Mouse (Mus musculus): ENCODE data around the gene Lrrc66. TPM values are rescaled to one million over a fixed set of nuclear protein-coding genes. Genes with fewer than 3 reads are reported as not detected.

Lrrc66 gene
- polyA plus RNA-seq, 1 experiment from 2014 or later: not detected

- Histone ChIP-seq H3K4me1 (no peaks in the 10 kb centered on the region), H3K36me3 (ENCODE audit: poor library complexity, severe bottlenecking) (no peaks in the 10 kb centered on the region), H3K9ac (no peak overlapping the region), H3K27me3 (no peaks in the 10 kb centered on the region), H3K4me2 (no peak overlapping the region), H3K27ac (no peak overlapping the region), H3K4me3 (no peak overlapping the region), H3K9me3 (replicated peaks) (no peaks in the 10 kb centered on the region; the same call in 1 of the 2 replicates)
- ATAC-seq: no peak; the same call in 1 of the 2 replicates
- 61% methylated on average over 7 of the region's 7 CpGs for WGBS
These were observed 55.6 kb downstream of the Lrrc66 start for GRCm38 (mm10) chr5:73576708-73577107.

- H3K27me3 ChIP-seq: no peaks in the 10 kb centered on the region
- no peaks in the 10 kb centered on the region for H3K4me1 ChIP-seq
- WGBS: 84% methylated on average over 4 of the region's 4 CpGs
- H3K36me3 ChIP-seq (ENCODE audit: poor library complexity, severe bottlenecking): no peaks in the 10 kb centered on the region
- no peak for ATAC-seq
- H3K27ac ChIP-seq: no peak overlapping the region
- no peak overlapping the region for H3K9ac ChIP-seq
- H3K9me3 ChIP-seq (replicated peaks): no peaks in the 10 kb centered on the region; the same call in 1 of the 2 replicates
- H3K4me2 ChIP-seq: no peak overlapping the region
- no peak overlapping the region for H3K4me3 ChIP-seq
These were observed 57.7 kb downstream of the Lrrc66 start for GRCm38 (mm10) chr5:73574616-73575015.

GRCm38 (mm10) chr5:73573789-73574188, 58.5 kb downstream of the Lrrc66 start:
- Histone ChIP-seq H3K9ac (no peak overlapping the region), H3K9me3 (replicated peaks) (no peaks in the 10 kb centered on the region; the same call in 1 of the 2 replicates), H3K4me3 (no peak overlapping the region), H3K4me2 (no peak overlapping the region), H3K36me3 (ENCODE audit: poor library complexity, severe bottlenecking) (no peaks in the 10 kb centered on the region), H3K27ac (no peak overlapping the region), H3K4me1 (no peaks in the 10 kb centered on the region), H3K27me3 (no peaks in the 10 kb centered on the region)
- WGBS: 82% methylated on average over 7 of the region's 7 CpGs
- no peak for ATAC-seq

GRCm38 (mm10) chr5:73572846-73573245, 59.5 kb downstream of the Lrrc66 start:
- Histone ChIP-seq H3K4me1 (no peaks in the 10 kb centered on the region), H3K27ac (no peak overlapping the region), H3K9ac (no peak overlapping the region), H3K36me3 (ENCODE audit: poor library complexity, severe bottlenecking) (no peaks in the 10 kb centered on the region), H3K4me2 (no peak overlapping the region), H3K9me3 (replicated peaks) (no peaks in the 10 kb centered on the region; the same call in 1 of the 2 replicates), H3K27me3 (no peaks in the 10 kb centered on the region), H3K4me3 (no peak overlapping the region)
- WGBS: 90% methylated on average over 2 of the region's 2 CpGs
- ATAC-seq: no peak

- Histone ChIP-seq H3K27ac (no peak overlapping the region), H3K27me3 (no peaks in the 10 kb centered on the region), H3K9ac (no peak overlapping the region), H3K4me1 (no peaks in the 10 kb centered on the region), H3K36me3 (ENCODE audit: poor library complexity, severe bottlenecking) (no peaks in the 10 kb centered on the region), H3K4me2 (no peak overlapping the region), H3K4me3 (no peak overlapping the region), H3K9me3 (replicated peaks) (no peaks in the 10 kb centered on the region; the same call in 1 of the 2 replicates)
- 92% methylated on average over 6 of the region's 6 CpGs for WGBS
- ATAC-seq: no peak
These were observed 60.8 kb downstream of the Lrrc66 start for GRCm38 (mm10) chr5:73571395-73572156.

- Histone ChIP-seq H3K9me3 (replicated peaks) (no peaks in the 10 kb centered on the region; the same call in 1 of the 2 replicates), H3K4me2 (no peak overlapping the region), H3K9ac (no peak overlapping the region), H3K27ac (no peak overlapping the region), H3K4me1 (no peaks in the 10 kb centered on the region), H3K27me3 (no peaks in the 10 kb centered on the region), H3K36me3 (ENCODE audit: poor library complexity, severe bottlenecking) (no peaks in the 10 kb centered on the region), H3K4me3 (no peak overlapping the region)
- WGBS: 87% methylated on average over 5 of the region's 5 CpGs
- ATAC-seq: no peak
These were observed 63.1 kb downstream of the Lrrc66 start for GRCm38 (mm10) chr5:73569181-73569580.

GRCm38 (mm10) chr5:73566892-73567291, 65.4 kb downstream of the Lrrc66 start:
- no peak overlapping the region for H3K4me2 ChIP-seq
- H3K27ac ChIP-seq: no peak overlapping the region
- no peak for ATAC-seq
- no peaks in the 10 kb centered on the region for H3K27me3 ChIP-seq
- no peaks in the 10 kb centered on the region for H3K9me3 ChIP-seq (replicated peaks)
- H3K4me3 ChIP-seq: no peak overlapping the region
- no peaks in the 10 kb centered on the region for H3K36me3 ChIP-seq (ENCODE audit: poor library complexity, severe bottlenecking)
- no peak overlapping the region for H3K9ac ChIP-seq
- WGBS: 87% methylated on average over 4 of the region's 4 CpGs
- no peaks in the 10 kb centered on the region for H3K4me1 ChIP-seq

GRCm38 (mm10) chr5:73566119-73566518, 66.2 kb downstream of the Lrrc66 start:
- H3K9me3 ChIP-seq (replicated peaks): no peaks in the 10 kb centered on the region
- H3K4me3 ChIP-seq: no peak overlapping the region
- H3K4me1 ChIP-seq: no peaks in the 10 kb centered on the region
- no peaks in the 10 kb centered on the region for H3K27me3 ChIP-seq
- H3K36me3 ChIP-seq (ENCODE audit: poor library complexity, severe bottlenecking): peaks cover 8% of the 10 kb centered on the region; the same call in 1 of the 2 replicates
- H3K9ac ChIP-seq: no peak overlapping the region
- no peak overlapping the region for H3K27ac ChIP-seq
- ATAC-seq: no peak
- 78% methylated on average over 5 of the region's 5 CpGs for WGBS
- H3K4me2 ChIP-seq: no peak overlapping the region

- H3K4me2 ChIP-seq: no peak overlapping the region
- no peak for ATAC-seq
- no peak overlapping the region for H3K27ac ChIP-seq
- 90% methylated on average over 6 of the region's 6 CpGs for WGBS
- no peak overlapping the region for H3K4me3 ChIP-seq
- no peak overlapping the region for H3K9ac ChIP-seq
- H3K9me3 ChIP-seq (replicated peaks): no peaks in the 10 kb centered on the region
- no peaks in the 10 kb centered on the region for H3K4me1 ChIP-seq
- H3K27me3 ChIP-seq: no peaks in the 10 kb centered on the region
- peaks cover 18% of the 10 kb centered on the region for H3K36me3 ChIP-seq (ENCODE audit: poor library complexity, severe bottlenecking)
These were observed 68.3 kb downstream of the Lrrc66 start for GRCm38 (mm10) chr5:73564038-73564437.

- Histone ChIP-seq H3K27ac (no peak overlapping the region), H3K9me3 (replicated peaks) (no peaks in the 10 kb centered on the region), H3K4me3 (no peak overlapping the region), H3K9ac (no peak overlapping the region), H3K36me3 (ENCODE audit: poor library complexity, severe bottlenecking) (peaks cover 43% of the 10 kb centered on the region), H3K4me1 (no peaks in the 10 kb centered on the region), H3K27me3 (no peaks in the 10 kb centered on the region), H3K4me2 (no peak overlapping the region)
- 92% methylated on average over 6 of the region's 6 CpGs for WGBS
- ATAC-seq: no peak
These were observed 73.6 kb downstream of the Lrrc66 start for GRCm38 (mm10) chr5:73558756-73559155.

- H3K4me3 ChIP-seq: no peak overlapping the region
- H3K36me3 ChIP-seq (ENCODE audit: poor library complexity, severe bottlenecking): peaks cover 57% of the 10 kb centered on the region
- H3K27me3 ChIP-seq: no peaks in the 10 kb centered on the region
- H3K4me1 ChIP-seq: no peaks in the 10 kb centered on the region
- no peaks in the 10 kb centered on the region for H3K9me3 ChIP-seq (replicated peaks)
- no peak overlapping the region for H3K4me2 ChIP-seq
- WGBS: 80% methylated on average over 12 of the region's 12 CpGs
- H3K9ac ChIP-seq: no peak overlapping the region
- no peak for ATAC-seq
- H3K27ac ChIP-seq: no peak overlapping the region
These were observed 75.4 kb downstream of the Lrrc66 start for GRCm38 (mm10) chr5:73556733-73557425.
